Mouse (Mus musculus): Measurements from ENCODE around the gene Hcn3. TPM values are rescaled to one million over a fixed set of nuclear protein-coding genes. Genes with fewer than 3 reads are reported as not detected.

Hcn3 gene
- 1 to 10 TPM; 1.3 to 2.4 TPM for polyA plus RNA-seq (2017; shearing (Covaris generic))

DNA sequence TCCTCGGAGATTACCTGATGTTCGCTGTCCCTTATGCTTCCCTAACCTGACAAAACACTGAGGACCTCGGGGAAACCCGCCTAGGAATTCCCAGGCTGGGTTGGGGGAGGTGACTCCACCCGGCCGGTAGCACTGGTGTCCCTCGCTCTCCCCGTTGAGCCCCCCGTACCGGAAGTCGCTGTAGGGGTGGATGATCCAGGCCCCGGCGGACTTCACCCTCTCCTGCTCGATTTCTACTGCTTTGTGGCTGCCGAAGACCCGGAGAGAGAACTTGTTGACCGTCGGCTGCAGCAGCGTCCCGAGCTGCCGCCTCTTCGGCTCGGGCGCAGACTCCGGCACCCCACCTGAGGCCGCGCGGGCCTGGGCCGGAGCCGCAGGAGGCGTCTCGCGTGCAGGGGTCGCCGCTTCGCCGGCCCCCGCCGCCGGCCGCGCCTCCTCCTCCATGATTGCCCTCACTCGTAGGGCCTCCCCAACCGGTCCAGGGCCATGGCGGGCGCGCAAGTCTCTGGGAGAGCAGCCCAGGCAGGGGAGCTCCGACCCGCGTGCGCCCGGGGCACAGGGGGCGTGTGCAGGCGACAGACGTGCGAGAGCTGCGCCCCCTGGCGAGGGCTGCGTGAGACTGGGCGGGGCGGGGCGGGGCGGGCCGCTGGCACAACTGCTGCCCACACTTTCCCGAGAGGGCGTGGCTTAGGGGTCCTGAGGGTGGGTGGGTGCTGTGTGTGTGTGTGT lies at the start of gene Hcn3:
Gene Hcn3 (minus strand): TSS at position 581 of the 729 bp plus-strand sequence.
- peak; percentile 49 for ATAC-seq

- ATAC-seq = no peak
Observed at GRCm38 (mm10) chr3:89209731-89210130, 49.7 kb upstream of the Hcn3 start.

GRCm38 (mm10) chr3:89208736-89209135 lies 48.7 kb upstream of the Hcn3 start:
- ATAC-seq = no peak

DNA sequence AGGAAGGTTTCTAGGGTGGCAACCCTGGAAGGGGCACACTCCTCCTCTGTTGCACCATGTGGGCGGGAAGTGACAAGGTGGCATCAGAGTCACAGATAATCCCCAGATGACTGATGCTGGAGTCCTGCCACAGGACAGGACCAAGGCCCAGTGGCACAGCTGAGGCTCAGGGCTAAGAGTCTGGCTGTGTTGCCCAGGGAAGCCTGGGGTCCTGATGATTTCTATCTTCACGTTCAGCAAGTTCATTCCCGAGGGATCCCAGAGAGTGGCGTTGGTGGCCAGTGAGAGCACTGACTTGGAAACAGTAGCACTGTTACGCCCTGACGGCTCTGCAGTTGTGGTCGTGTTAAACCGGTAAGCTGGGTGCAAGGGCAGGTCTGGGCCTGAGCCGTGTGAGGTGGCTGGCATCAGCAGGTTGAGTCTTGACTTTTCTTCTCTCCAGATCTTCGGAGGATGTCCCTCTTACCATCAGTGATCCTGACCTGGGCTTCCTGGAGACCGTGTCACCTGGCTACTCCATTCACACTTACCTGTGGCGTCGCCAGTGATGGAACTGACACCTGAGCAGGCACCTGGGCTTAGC lies 48.2 kb upstream of the Hcn3 start:
- no peak for ATAC-seq

- ATAC-seq = no peak
Observed at GRCm38 (mm10) chr3:89206695-89207094, 46.7 kb upstream of the Hcn3 start.

DNA sequence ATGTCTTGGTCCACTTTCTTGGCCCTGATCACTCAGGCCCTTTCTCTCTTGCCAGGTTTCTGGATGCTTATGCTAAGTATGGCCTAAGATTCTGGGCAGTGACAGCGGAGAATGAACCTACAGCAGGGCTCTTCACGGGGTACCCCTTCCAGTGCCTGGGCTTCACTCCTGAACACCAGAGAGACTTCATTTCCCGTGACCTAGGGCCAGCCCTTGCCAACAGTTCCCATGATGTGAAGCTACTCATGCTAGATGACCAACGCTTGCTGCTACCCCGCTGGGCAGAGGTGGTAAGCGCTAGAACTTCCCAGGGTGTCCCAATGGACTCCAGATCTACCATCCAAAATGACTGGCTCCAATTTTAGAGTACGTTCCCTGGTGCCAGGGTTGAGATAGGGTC lies 46.1 kb upstream of the Hcn3 start:
- ATAC-seq = no peak

- peak; percentile 11 for ATAC-seq
Observed at GRCm38 (mm10) chr3:89203142-89203514, 43.1 kb upstream of the Hcn3 start.

GRCm38 (mm10) chr3:89202253-89203141 lies 42.5 kb upstream of the Hcn3 start, which contains the start of gene Gba:
Gba (plus strand) TSS chr3:89202928.
- ATAC-seq = peak; percentile 97

DNA sequence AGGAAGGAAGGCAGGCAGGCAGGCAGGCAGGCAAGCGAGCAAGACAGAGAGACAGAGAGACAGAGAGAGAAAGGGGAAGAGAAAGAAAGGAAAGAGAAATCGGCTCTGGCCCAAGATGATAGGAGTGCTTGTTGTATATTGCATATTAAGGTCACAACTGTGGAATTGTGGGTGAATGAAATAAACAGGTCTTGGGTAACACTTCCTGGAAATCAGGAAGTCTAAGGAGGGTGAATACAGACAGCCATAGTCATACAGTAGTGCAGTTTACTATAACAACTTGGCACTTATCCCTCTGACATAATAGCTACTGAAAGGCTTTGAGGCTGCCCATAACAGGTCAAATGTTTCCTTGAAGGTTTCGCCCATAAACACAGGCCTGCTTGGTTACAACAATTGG lies 39.8 kb upstream of the Hcn3 start:
- ATAC-seq = no peak

DNA sequence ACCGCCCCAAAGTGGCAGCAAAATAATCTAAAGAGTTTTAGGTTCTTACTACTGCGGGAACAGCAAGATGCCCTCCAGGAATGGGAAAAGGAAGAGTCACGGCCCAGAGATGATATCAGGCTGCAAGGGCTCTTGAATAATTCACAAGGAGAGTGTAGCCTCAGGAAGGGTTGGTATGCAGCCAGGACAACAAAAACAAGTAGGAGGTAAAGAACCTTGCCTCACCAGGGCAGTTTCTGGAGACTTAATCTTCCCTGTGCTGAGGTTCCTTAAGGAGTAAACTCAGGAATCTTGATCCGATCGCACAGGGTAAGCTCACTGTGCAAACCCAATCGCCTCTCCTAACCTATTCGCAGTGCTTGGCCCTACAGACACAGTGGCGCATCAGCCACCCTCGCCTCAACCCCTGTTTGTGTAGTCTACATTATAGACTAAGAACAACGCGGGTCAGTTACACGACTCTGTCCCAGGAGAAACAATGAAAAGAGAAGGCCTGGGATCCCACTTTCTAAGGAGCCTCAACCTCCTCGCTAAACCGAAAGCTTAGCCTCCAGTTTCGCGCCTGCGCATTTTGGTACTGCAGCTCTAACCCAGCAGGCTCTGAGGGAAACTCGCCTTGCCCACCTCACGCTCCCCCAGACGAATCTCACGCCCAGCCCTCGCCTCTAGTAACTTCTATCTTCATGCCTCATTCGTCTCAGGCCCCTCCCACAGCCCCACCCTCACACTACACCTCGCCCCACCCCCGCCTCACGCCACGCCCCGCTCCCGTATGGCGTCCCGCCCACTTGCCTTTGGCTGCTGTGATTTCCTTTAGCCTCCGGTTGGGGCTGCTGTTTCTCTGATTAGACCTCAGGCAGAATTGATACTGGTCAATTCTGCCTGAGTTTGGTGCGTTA lies 36.2 kb upstream of the Hcn3 start:
- ATAC-seq = peak; percentile 94

GRCm38 (mm10) chr3:89193853-89194252 lies 33.9 kb upstream of the Hcn3 start:
- peak; percentile 50 for ATAC-seq

GRCm38 (mm10) chr3:89193351-89193750 lies 33.4 kb upstream of the Hcn3 start:
- no peak for ATAC-seq

DNA sequence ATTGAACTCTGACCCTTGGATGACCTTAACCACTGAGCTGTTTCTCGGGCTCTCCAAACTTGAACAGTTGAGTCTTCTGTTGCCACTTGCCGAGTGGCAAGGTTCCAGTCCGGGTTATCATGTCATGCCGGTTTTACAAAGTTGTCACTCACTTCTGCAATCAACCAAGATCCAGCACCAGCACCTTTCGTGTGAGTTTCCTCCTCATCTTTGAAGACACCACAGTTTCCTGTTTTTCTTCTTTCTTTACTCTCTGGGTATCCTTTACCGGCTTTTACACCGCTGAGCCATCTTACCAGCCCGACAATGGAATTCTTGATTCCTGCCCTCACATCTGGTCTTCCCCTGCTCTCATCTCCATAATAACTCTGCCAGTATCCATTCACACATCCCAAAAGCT lies 30.4 kb upstream of the Hcn3 start:
- ATAC-seq = peak; percentile 64

DNA sequence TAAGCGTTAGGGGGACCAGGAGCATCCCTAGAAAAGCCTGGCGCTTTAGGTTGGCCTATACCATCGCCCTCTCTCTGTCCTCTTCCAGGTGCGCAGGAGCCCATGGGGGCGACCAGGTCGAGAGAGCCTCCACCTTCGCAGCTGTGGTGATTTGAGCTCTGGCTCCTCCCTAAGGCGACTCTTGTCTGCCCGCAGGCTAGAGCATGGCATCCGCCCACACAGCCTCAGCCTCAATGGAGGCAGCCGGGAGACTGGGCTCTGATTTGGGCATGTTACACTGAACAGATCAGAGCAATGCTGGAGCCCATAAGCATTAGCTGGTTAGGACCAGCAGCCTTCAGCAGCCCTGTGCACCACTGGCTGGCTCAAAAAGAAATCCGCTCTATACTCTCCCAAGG lies 28.5 kb upstream of the Hcn3 start:
- ATAC-seq = peak; percentile 46

- peak; percentile 55 for ATAC-seq
Observed at GRCm38 (mm10) chr3:89187690-89188477, 27.9 kb upstream of the Hcn3 start.

DNA sequence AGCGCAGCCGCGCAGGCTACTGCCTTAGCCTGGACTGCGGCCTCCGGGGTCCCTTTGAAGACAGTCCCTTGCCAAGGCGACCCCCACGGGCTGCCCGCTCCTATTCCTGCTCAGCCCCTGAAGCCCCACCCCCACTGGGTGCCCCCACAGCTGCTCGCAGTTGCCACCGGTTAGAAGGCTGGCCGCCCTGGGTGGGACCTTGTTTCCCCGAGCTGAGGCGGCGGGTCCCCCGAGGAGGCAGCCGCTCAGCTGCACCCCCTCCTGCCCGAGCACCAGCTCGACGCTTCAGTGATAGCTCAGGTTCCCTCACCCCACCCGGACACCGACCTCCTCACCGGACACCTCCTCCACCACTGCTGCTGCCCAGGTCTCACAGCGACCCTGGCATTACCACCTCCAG lies 27.2 kb upstream of the Hcn3 start:
- no peak for ATAC-seq

- no peak for ATAC-seq
Observed at GRCm38 (mm10) chr3:89183959-89184315, 23.9 kb upstream of the Hcn3 start.

GRCm38 (mm10) chr3:89183058-89183958 lies 23.3 kb upstream of the Hcn3 start, which contains the start of gene Fam189b:
Fam189b (plus strand) TSS chr3:89183143.
- peak; percentile 72 for ATAC-seq

DNA sequence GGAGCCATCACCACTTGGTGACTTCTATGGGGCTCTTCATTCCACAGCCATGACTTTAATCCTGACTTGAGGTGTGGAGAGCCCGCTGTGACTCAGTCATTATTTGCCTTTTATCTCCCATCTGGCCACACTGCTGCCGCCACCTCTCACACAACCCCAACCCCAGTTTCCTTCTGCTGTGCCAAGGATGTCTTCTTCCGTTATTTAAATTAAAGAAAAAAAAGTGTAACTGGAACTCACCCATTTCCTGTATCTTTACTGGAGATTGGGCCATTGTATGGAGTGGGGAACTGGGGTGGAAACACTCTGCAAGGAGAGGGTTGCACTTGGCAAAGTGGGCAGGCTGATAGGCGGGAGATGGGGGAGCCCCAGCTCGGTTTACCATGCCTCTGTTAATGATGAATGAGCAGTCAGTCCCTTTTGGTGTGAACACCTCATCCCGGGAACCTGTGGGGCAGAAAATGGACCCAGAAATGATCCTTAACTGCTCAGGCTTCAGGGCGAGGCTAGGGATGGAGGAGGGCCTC lies 22.6 kb upstream of the Hcn3 start:
- peak; percentile 43 for ATAC-seq

Data from CD4-positive, CD25-positive, alpha-beta regulatory T cell, adult 4 months (primary cell).